Mouse (Mus musculus) T-helper 17 cell (primary cell): ENCODE data around the gene Hkdc1.

ENCODE experiments used
- in situ Hi-C, 2 experiments: fragments of 300-600 bp; cut with MboI, MseI; formaldehyde crosslinking; loops; 1 replicate in 1 of 2; 2 replicates in 1 of 2; pipeline ENCODE4 v1.15.1; 2025; ENCODE audit warnings: high pct_unique_total_duplicates in 2 of 2

The Hkdc1 gene

DNA sequence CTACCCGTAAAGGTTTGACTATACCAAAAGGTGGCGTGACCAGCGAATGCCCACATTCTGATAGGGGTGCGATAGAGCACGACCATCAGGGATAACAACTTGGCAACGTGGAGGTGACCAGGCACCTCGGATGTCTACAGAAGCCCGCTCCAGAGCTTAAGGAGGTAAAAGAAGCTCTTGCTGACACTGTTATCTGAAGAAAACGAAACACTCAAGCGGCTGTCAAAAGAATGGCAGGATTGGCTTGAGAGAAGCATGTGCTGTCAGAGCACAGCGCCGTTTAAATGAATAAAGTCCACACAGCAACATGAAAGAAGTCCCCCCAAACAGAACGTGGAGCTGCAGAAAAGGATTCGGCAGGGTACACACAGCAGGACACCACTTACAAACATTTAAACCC is 89.0 kb downstream of the Hkdc1 start:
- in situ Hi-C loops, result loop anchor here in 1 of 2 experiments (25.0 kb wide), 1 partner anchor 646 kb away; the partner anchor contains the start of genes Sar1a and Tysnd1
